Mouse (Mus musculus) bone marrow, adult 2 months (tissue): ENCODE data around the gene A3galt2.

Experiments
- CTCF ChIP-seq: fragments of 200-500 bp; IDR thresholded peaks from 2 replicates; pipeline ENCODE4 v1.5.1; 2011; ENCODE audit warnings: low read length, control low read depth; ENCODE audit not compliant: control insufficient read depth, insufficient read depth
- POLR2A ChIP-seq: fragments of 200-500 bp; IDR thresholded peaks from 2 replicates; pipeline ENCODE4 v1.6.1; 2011; ENCODE audit warnings: low read depth, mild to moderate bottlenecking, control low read depth, low read length, borderline replicate concordance; ENCODE audit not compliant: control insufficient read depth

DNA sequence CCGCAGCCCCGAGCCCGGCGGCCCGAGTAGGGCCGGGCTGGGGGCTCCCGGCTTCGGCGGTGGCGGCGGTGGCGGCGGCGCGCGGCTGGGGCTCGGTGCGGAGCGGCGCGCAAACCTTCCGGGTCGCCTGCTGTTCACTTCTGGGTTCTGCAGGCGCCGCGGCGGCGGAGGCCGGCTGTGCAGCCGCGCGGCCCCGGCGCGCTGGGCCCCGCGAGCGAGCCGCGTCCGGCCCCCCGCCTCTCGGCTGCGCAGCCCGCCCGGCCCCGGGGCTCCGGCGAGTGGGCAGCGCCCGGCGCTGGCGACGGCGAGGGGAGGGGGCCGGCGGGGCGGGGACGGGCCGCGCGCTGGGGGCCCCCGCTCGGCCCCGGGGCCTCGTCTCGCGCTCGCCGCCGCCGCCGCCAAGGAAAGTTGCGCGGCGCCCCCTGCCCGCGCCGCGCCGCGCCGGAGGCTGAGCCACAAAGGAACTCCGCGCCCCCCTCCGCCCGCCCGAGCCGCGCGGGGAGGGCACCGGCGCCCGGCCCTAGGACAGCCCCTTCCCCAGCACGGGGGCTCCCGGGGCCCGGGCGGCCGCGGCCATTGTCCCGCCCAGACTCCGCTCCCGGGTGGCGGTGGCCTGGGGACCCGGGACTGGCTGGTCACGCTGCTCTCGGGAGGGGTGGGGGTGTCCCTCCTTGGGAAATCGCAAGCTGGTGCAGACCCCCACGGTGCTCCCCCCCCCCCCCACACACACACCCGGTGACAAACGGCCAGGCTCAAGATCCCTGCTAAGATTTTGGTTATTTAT is 51.1 kb downstream of the A3galt2 start, which contains the start of gene Zfp362:
- peak; percentile 29; the same call in 1 of the 2 replicates for TF ChIP-seq POLR2A
- TF ChIP-seq CTCF, result no peak
